Mouse (Mus musculus) lung, adult 2 months (tissue): Measurements from ENCODE around the gene Ppp3ca. TPM values are rescaled to one million over a fixed set of nuclear protein-coding genes. Genes with fewer than 3 reads are reported as not detected.

ENCODE experiments used
- DNase-seq: peaks from one replicate; pipeline ENCODE4 v3.0.0; 2022
- H3K4me1 ChIP-seq: fragments of 200-500 bp; 2 replicates; pipeline ENCODE4 v1.6.1; 2011; ENCODE audit warnings: low read length; ENCODE audit not compliant: control insufficient read depth, insufficient read depth
- H3K4me3 ChIP-seq: fragments of 200-500 bp; replicated peaks from 2 replicates; pipeline ENCODE3; 2011; ENCODE audit warnings: low read depth, mild to moderate bottlenecking, control low read depth, low read length; ENCODE audit errors: extremely low read depth
- CTCF ChIP-seq: fragments of 200-500 bp; IDR thresholded peaks from 2 replicates; pipeline ENCODE4 v1.5.1; 2011; ENCODE audit warnings: mild to moderate bottlenecking, low read length, control low read depth; ENCODE audit not compliant: insufficient read depth
- POLR2A ChIP-seq: fragments of 200-500 bp; IDR thresholded peaks from 2 replicates; pipeline ENCODE4 v1.6.1; 2011; ENCODE audit warnings: low read depth, mild to moderate bottlenecking, control low read depth, low read length, borderline replicate concordance; ENCODE audit errors: extremely low read depth
- WGBS: fragments of 180-500 bp; shearing (Covaris S2); methylation state at CpG from one replicate; pipeline ENCODE4 v1.1.7; 2018; 5-methylcytosine and 5-hydroxymethylcytosine counted together
- polyA plus RNA-seq: library from polyadenylated mRNA; depleted of rRNA; stranded (reverse); fragments of >200 nt; gene quantifications from 2 replicates; pipeline ENCODE4 v1.2.3, GENCODE M21; 2012

Ppp3ca gene
- polyA plus RNA-seq, 1 experiment, result 37.2 TPM

- DNase-seq, result no peak
- TF ChIP-seq POLR2A (no peak), CTCF (no peak)
- Histone ChIP-seq H3K4me1 (peaks cover 16% of the 10 kb centered on the region), H3K4me3 (no peak overlapping the region)
- WGBS, result 82% methylated on average over 4 of the region's 4 CpGs
Measured at GRCm38 (mm10) chr3:136721241-136721640, 51.3 kb downstream of the Ppp3ca start.

- no peak for DNase-seq
- WGBS, result 70% methylated on average over 4 of the region's 4 CpGs
- Histone ChIP-seq H3K4me1 (peaks cover 16% of the 10 kb centered on the region), H3K4me3 (no peak overlapping the region)
- no peak for TF ChIP-seq POLR2A
Measured at GRCm38 (mm10) chr3:136721804-136722427, 52.0 kb downstream of the Ppp3ca start.

GRCm38 (mm10) chr3:136722493-136722892, 52.6 kb downstream of the Ppp3ca start:
- peaks cover 16% of the 10 kb centered on the region for H3K4me1 ChIP-seq
- H3K4me3 ChIP-seq, result no peak overlapping the region
- DNase-seq, result no peak
- no peak for TF ChIP-seq POLR2A
- no peak for TF ChIP-seq CTCF

GRCm38 (mm10) chr3:136725311-136726156, 55.6 kb downstream of the Ppp3ca start:
- Histone ChIP-seq H3K4me1 (peaks cover 18% of the 10 kb centered on the region), H3K4me3 (peak overlapping the region; percentile 31)
- no peak for TF ChIP-seq POLR2A
- no peak for TF ChIP-seq CTCF
- WGBS, result 17% methylated on average over 7 of the region's 7 CpGs
- DNase-seq, result no peak

- Histone ChIP-seq H3K4me1 (peaks cover 20% of the 10 kb centered on the region), H3K4me3 (no peak overlapping the region)
- no peak for DNase-seq
- TF ChIP-seq POLR2A (no peak), CTCF (no peak)
- 79% methylated on average over 2 of the region's 2 CpGs for WGBS
Measured at GRCm38 (mm10) chr3:136727877-136728276, 58.0 kb downstream of the Ppp3ca start.

- no peak overlapping the region for H3K4me3 ChIP-seq
- DNase-seq, result no peak
- WGBS, result 45% methylated on average over 10 of the region's 10 CpGs
- H3K4me1 ChIP-seq, result peaks cover 14% of the 10 kb centered on the region
- TF ChIP-seq POLR2A, result no peak
- TF ChIP-seq CTCF, result no peak
Measured at GRCm38 (mm10) chr3:136729978-136730377, 60.1 kb downstream of the Ppp3ca start.

GRCm38 (mm10) chr3:136731579-136731978, 61.7 kb downstream of the Ppp3ca start:
- 90% methylated on average over 6 of the region's 6 CpGs for WGBS
- no peak overlapping the region for H3K4me3 ChIP-seq
- DNase-seq, result no peak

GRCm38 (mm10) chr3:136736021-136736420, 66.1 kb downstream of the Ppp3ca start:
- no peak for DNase-seq
- H3K4me1 ChIP-seq, result peaks cover 9% of the 10 kb centered on the region
- no peak overlapping the region for H3K4me3 ChIP-seq
- TF ChIP-seq POLR2A (no peak), CTCF (no peak)
- 45% methylated on average over 1 of the region's 1 CpGs for WGBS

More at GRCm38 (mm10) chr3:136731579-136731978, 61.7 kb downstream of the Ppp3ca start:
- TF ChIP-seq POLR2A, result no peak
- no peak for TF ChIP-seq CTCF
- peaks cover 12% of the 10 kb centered on the region for H3K4me1 ChIP-seq

- no peak for TF ChIP-seq CTCF
- TF ChIP-seq POLR2A, result no peak
- 68% methylated on average over 7 of the region's 7 CpGs for WGBS
- DNase-seq, result no peak
- H3K4me1 ChIP-seq, result peaks cover 12% of the 10 kb centered on the region
- H3K4me3 ChIP-seq, result no peak overlapping the region
Measured at GRCm38 (mm10) chr3:136736773-136737298, 66.9 kb downstream of the Ppp3ca start.
